Mouse (Mus musculus): Measurements from ENCODE around the gene As3mt. TPM values are rescaled to one million over a fixed set of nuclear protein-coding genes. Genes with fewer than 3 reads are reported as not detected.
A peak's percentile ranks its signal among the peaks of the same experiment; 100 is the strongest.

Gene As3mt
- polyA plus RNA-seq, 1 experiment from 2014 or later, result 46.7 TPM

- Histone ChIP-seq H3K36me3 (ENCODE audit: control insufficient read depth, insufficient read depth) (no peaks in the 10 kb centered on the region), H3K9ac (ENCODE audit: low read length) (no peak overlapping the region), H3K27ac (ENCODE audit: low read length) (no peak overlapping the region), H3K9me3 (replicated peaks; ENCODE audit: control insufficient read depth, low read length) (no peaks in the 10 kb centered on the region), H3K4me1 (ENCODE audit: control insufficient read depth, insufficient read depth, low read length) (peaks cover 11% of the 10 kb centered on the region), H3K4me3 (ENCODE audit: low read length) (no peak overlapping the region), H3K4me2 (ENCODE audit: low read depth, low read length) (no peak overlapping the region), H3K27me3 (ENCODE audit: control insufficient read depth, insufficient read depth, low read length) (no peaks in the 10 kb centered on the region)
- 82% methylated on average over 4 of the region's 4 CpGs for WGBS
- ATAC-seq (replicated peaks; ENCODE audit: extremely low read depth, insufficient read depth, low FRiP score), result no peak
These were observed 14.1 kb upstream of the As3mt start for GRCm38 (mm10) chr19:46693146-46693545.

DNA sequence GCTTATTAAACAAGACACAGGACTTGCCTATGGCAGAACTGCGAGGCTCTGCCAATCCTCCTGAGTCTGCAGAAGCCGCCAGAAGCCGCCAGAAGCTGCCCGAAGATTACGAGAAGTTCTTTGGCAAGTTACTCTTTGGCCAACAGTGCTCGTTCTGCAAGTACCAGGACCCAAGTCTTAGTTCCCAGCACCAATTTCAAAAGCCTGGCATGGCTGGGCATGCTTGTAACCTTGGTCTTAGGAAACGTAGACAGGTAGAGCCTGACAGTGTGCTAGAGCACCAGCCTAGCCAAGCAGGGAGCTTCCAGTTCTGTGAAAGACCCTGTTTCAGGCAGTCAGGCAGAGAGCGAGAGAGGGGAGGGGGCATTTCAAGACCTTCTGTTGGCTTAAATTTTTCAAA lies 10.8 kb upstream of the As3mt start:
- H3K9ac ChIP-seq (ENCODE audit: low read length), result no peak overlapping the region
- no peak overlapping the region for H3K4me2 ChIP-seq (ENCODE audit: low read depth, low read length)
- H3K36me3 ChIP-seq (ENCODE audit: control insufficient read depth, insufficient read depth), result 0 out of 2 replicates have a peak, but pooled peaks cover 4% of the 10 kb centered on the region
- H3K27me3 ChIP-seq (ENCODE audit: control insufficient read depth, insufficient read depth, low read length), result no peaks in the 10 kb centered on the region
- H3K4me3 ChIP-seq (ENCODE audit: low read length), result no peak overlapping the region
- no peaks in the 10 kb centered on the region for H3K9me3 ChIP-seq (replicated peaks; ENCODE audit: control insufficient read depth, low read length)
- WGBS, result 92% methylated on average over 8 of the region's 8 CpGs
- H3K4me1 ChIP-seq (ENCODE audit: control insufficient read depth, insufficient read depth, low read length), result no peaks in the 10 kb centered on the region
- no peak overlapping the region for H3K27ac ChIP-seq (ENCODE audit: low read length)
- ATAC-seq (replicated peaks; ENCODE audit: extremely low read depth, insufficient read depth, low FRiP score), result no peak

DNA sequence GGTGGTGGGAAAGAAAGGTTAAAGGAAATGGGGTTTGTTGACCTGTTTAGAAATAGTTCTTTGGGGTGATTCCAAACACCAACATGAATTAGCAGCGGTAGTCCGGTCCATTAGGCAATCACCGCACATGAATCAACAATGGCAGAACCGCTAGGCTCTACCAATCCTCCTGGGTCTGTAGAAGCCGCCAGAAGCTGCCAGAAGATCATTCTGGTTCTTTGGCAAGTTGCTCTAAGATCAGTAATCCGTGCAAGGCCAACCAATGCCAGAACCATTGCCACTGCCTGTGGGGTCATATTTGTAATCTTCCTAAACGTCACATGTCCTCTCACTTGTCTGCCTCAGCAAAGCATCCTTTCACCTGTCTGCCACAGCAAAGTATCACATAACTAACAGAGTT lies 10.3 kb upstream of the As3mt start:
- Histone ChIP-seq H3K27ac (ENCODE audit: low read length) (no peak overlapping the region), H3K4me1 (ENCODE audit: control insufficient read depth, insufficient read depth, low read length) (no peaks in the 10 kb centered on the region), H3K36me3 (ENCODE audit: control insufficient read depth, insufficient read depth) (0 out of 2 replicates have a peak, but pooled peaks cover 4% of the 10 kb centered on the region), H3K9ac (ENCODE audit: low read length) (no peak overlapping the region), H3K9me3 (replicated peaks; ENCODE audit: control insufficient read depth, low read length) (no peaks in the 10 kb centered on the region), H3K4me2 (ENCODE audit: low read depth, low read length) (no peak overlapping the region), H3K27me3 (ENCODE audit: control insufficient read depth, insufficient read depth, low read length) (no peaks in the 10 kb centered on the region), H3K4me3 (ENCODE audit: low read length) (no peak overlapping the region)
- no peak for ATAC-seq (replicated peaks; ENCODE audit: extremely low read depth, insufficient read depth, low FRiP score)
- 95% methylated on average over 7 of the region's 7 CpGs for WGBS

GRCm38 (mm10) chr19:46697840-46698517 lies 9.3 kb upstream of the As3mt start:
- no peak overlapping the region for H3K4me2 ChIP-seq (ENCODE audit: low read depth, low read length)
- no peaks in the 10 kb centered on the region for H3K27me3 ChIP-seq (ENCODE audit: control insufficient read depth, insufficient read depth, low read length)
- no peak for ATAC-seq (replicated peaks; ENCODE audit: extremely low read depth, insufficient read depth, low FRiP score)
- H3K27ac ChIP-seq (ENCODE audit: low read length), result no peak overlapping the region
- no peaks in the 10 kb centered on the region for H3K4me1 ChIP-seq (ENCODE audit: control insufficient read depth, insufficient read depth, low read length)
- H3K4me3 ChIP-seq (ENCODE audit: low read length), result no peak overlapping the region
- H3K36me3 ChIP-seq (ENCODE audit: control insufficient read depth, insufficient read depth), result 0 out of 2 replicates have a peak, but pooled peaks cover 4% of the 10 kb centered on the region
- H3K9me3 ChIP-seq (replicated peaks; ENCODE audit: control insufficient read depth, low read length), result no peaks in the 10 kb centered on the region
- no peak overlapping the region for H3K9ac ChIP-seq (ENCODE audit: low read length)
- WGBS, result 59% methylated on average over 19 of the region's 19 CpGs

DNA sequence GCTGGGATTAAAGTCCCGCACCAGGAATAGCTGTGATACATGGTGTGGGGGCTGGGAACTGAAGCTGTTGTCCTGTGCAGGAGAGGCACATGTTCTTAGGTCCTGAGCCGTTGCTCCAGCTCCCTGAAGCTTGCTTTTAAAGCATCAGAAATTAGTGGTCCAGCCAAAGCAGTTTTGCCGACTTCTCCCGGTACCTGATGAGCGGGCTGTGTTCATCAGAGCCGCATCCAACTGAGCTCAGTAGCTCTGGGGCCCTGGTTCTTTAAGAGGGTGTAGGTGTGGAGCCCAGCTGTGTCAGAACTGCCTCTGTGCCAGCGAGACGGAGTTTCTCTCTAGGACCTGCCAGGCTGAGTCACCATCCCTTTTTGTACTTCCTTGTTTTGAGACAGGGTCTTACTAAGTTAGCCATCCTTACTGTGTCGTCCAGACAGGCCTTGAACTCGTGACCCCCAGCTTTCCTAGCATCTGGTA lies 8.2 kb upstream of the As3mt start:
- no peak overlapping the region for H3K4me2 ChIP-seq (ENCODE audit: low read depth, low read length)
- no peak overlapping the region for H3K27ac ChIP-seq (ENCODE audit: low read length)
- no peaks in the 10 kb centered on the region for H3K4me1 ChIP-seq (ENCODE audit: control insufficient read depth, insufficient read depth, low read length)
- 0 out of 2 replicates have a peak, but pooled peaks cover 4% of the 10 kb centered on the region for H3K36me3 ChIP-seq (ENCODE audit: control insufficient read depth, insufficient read depth)
- H3K9me3 ChIP-seq (replicated peaks; ENCODE audit: control insufficient read depth, low read length), result no peaks in the 10 kb centered on the region
- no peak overlapping the region for H3K4me3 ChIP-seq (ENCODE audit: low read length)
- H3K9ac ChIP-seq (ENCODE audit: low read length), result no peak overlapping the region
- WGBS, result 69% methylated on average over 10 of the region's 10 CpGs
- ATAC-seq (replicated peaks; ENCODE audit: extremely low read depth, insufficient read depth, low FRiP score), result no peak
- H3K27me3 ChIP-seq (ENCODE audit: control insufficient read depth, insufficient read depth, low read length), result peaks cover 2% of the 10 kb centered on the region; the same call in 1 of the 2 replicates

DNA sequence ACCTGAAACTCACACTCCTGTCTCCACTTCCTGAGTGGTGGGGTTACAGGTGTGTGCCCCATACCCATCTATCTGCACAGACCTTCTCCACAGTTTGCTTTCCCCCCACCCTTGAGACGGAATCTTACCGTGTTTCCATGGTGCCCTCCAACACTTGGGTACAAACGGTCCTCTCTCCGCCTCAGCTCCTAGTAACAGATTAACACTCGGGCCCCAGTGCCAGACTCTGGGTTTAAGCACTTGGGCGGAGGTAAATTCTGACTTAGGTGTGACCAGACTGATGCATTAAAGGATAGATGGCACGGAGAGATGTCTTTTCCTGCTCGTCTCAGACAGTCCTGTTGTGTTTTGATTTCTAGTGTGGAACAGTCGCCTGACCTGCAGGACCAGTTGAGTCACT lies 6.1 kb upstream of the As3mt start:
- H3K27me3 ChIP-seq (ENCODE audit: control insufficient read depth, insufficient read depth, low read length), result peaks cover 2% of the 10 kb centered on the region; the same call in 1 of the 2 replicates
- H3K9me3 ChIP-seq (replicated peaks; ENCODE audit: control insufficient read depth, low read length), result no peaks in the 10 kb centered on the region
- no peak overlapping the region for H3K27ac ChIP-seq (ENCODE audit: low read length)
- H3K4me3 ChIP-seq (ENCODE audit: low read length), result no peak overlapping the region
- no peak for ATAC-seq (replicated peaks; ENCODE audit: extremely low read depth, insufficient read depth, low FRiP score)
- H3K36me3 ChIP-seq (ENCODE audit: control insufficient read depth, insufficient read depth), result 0 out of 2 replicates have a peak, but pooled peaks cover 4% of the 10 kb centered on the region
- 79% methylated on average over 9 of the region's 9 CpGs for WGBS
- peaks cover 3% of the 10 kb centered on the region; the same call in 1 of the 2 replicates for H3K4me1 ChIP-seq (ENCODE audit: control insufficient read depth, insufficient read depth, low read length)
- H3K4me2 ChIP-seq (ENCODE audit: low read depth, low read length), result no peak overlapping the region
- H3K9ac ChIP-seq (ENCODE audit: low read length), result no peak overlapping the region

GRCm38 (mm10) chr19:46705779-46706495 lies 1.3 kb upstream of the As3mt start:
- Histone ChIP-seq H3K4me3 (ENCODE audit: low read length) (no peak overlapping the region), H3K27ac (ENCODE audit: low read length) (no peak overlapping the region), H3K9me3 (replicated peaks; ENCODE audit: control insufficient read depth, low read length) (no peaks in the 10 kb centered on the region), H3K4me1 (ENCODE audit: control insufficient read depth, insufficient read depth, low read length) (peaks cover 11% of the 10 kb centered on the region; the same call in 1 of the 2 replicates), H3K36me3 (ENCODE audit: control insufficient read depth, insufficient read depth) (peaks cover 4% of the 10 kb centered on the region; the same call in 1 of the 2 replicates), H3K27me3 (ENCODE audit: control insufficient read depth, insufficient read depth, low read length) (peaks cover 2% of the 10 kb centered on the region; the same call in 1 of the 2 replicates), H3K9ac (ENCODE audit: low read length) (no peak overlapping the region), H3K4me2 (ENCODE audit: low read depth, low read length) (no peak overlapping the region)
- no peak for ATAC-seq (replicated peaks; ENCODE audit: extremely low read depth, insufficient read depth, low FRiP score)
- 39% methylated on average over 7 of the region's 7 CpGs for WGBS

GRCm38 (mm10) chr19:46706540-46707295 lies 540 bp upstream of the As3mt start:
- no peak overlapping the region for H3K27ac ChIP-seq (ENCODE audit: low read length)
- H3K9ac ChIP-seq (ENCODE audit: low read length), result peak overlapping the region; percentile 75; the same call in 1 of the 2 replicates
- WGBS, result 53% methylated on average over 9 of the region's 9 CpGs
- no peak for ATAC-seq (replicated peaks; ENCODE audit: extremely low read depth, insufficient read depth, low FRiP score)
- peaks cover 3% of the 10 kb centered on the region; the same call in 1 of the 2 replicates for H3K36me3 ChIP-seq (ENCODE audit: control insufficient read depth, insufficient read depth)
- peak overlapping the region; percentile 81 for H3K4me2 ChIP-seq (ENCODE audit: low read depth, low read length)
- peaks cover 11% of the 10 kb centered on the region; the same call in 1 of the 2 replicates for H3K4me1 ChIP-seq (ENCODE audit: control insufficient read depth, insufficient read depth, low read length)
- H3K27me3 ChIP-seq (ENCODE audit: control insufficient read depth, insufficient read depth, low read length), result peaks cover 2% of the 10 kb centered on the region; the same call in 1 of the 2 replicates
- peak overlapping the region; percentile 59 for H3K4me3 ChIP-seq (ENCODE audit: low read length)
- H3K9me3 ChIP-seq (replicated peaks; ENCODE audit: control insufficient read depth, low read length), result no peaks in the 10 kb centered on the region

All from heart, embryonic 16.5 days (tissue).